Comparison of ENCODE assay signal across 14 mouse cellular contexts in genomic region chr4:57633052-57633451, GRCm38 (mm10).
"Had no signal": no experiment of that assay in that cellular context is flagged by ENCODE, and none has a peak within 500 bp of the region (broad histone marks: within the 10 kb centered on the region; RNA-seq: fewer than 3 reads in every experiment).

No protein-coding gene starts in this region.

- H3K9ac ChIP-seq: limb, embryonic 13.5 days; liver, embryonic 14.5 days; midbrain, embryonic 12.5 days; neural tube, embryonic 13.5 days had no signal

- ATAC-seq: midbrain, embryonic 16.5 days had no signal

- H3K9me3 ChIP-seq: limb, embryonic 13.5 days; midbrain, embryonic 12.5 days; neural tube, embryonic 13.5 days had no signal

- H3K36me3 ChIP-seq: limb, embryonic 13.5 days; midbrain, embryonic 12.5 days; neural tube, embryonic 13.5 days had no signal

- DNase-seq: kidney, postnatal 36 days; layer of hippocampus, adult 9-11 months; layer of hippocampus, postnatal 36 days; left cerebral cortex, postnatal 4 days; lung, adult 18-20 months; thymus, adult 18-20 months; thymus, postnatal 14 days had no signal

- H3K27me3 ChIP-seq: limb, embryonic 13.5 days; midbrain, embryonic 12.5 days; neural tube, embryonic 13.5 days had no signal

- H3K4me2 ChIP-seq: limb, embryonic 13.5 days; midbrain, embryonic 12.5 days; neural tube, embryonic 13.5 days had no signal

- H3K27ac ChIP-seq: kidney, postnatal 0 days; limb, embryonic 13.5 days; liver, embryonic 14.5 days; midbrain, embryonic 12.5 days; neural tube, embryonic 13.5 days; stomach, postnatal 0 days had no signal

- H3K4me3 ChIP-seq: limb, embryonic 13.5 days; midbrain, embryonic 12.5 days; neural tube, embryonic 13.5 days had no signal
